In the genomic region with DNA sequence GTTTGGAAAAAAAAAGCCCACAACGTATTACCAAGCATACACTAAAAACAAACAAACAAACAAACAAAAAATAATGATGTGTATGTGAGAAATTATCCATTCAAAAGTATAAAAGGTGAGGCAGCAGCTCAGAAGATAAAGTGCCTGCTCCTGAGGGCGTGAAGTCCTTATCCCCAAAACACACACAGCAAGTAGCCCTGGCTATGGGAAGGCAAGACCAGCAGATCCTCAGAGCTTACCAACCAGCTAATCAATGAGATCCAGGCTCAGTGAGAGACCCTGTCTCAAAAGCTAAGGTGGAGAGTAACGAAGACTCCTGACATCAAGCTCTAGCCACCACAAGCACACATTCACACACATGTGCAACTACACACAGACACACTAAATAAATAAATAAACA, we compare ENCODE assay signal across 16 mouse cellular contexts.
"Had no signal": no experiment of that assay in that cellular context is flagged by ENCODE, and none has a peak within 500 bp of the region (broad histone marks: within the 10 kb centered on the region; RNA-seq: fewer than 3 reads in every experiment).

No protein-coding gene starts in this region.

- H3K9ac ChIP-seq: intestine, embryonic 15.5 days; limb, embryonic 12.5 days; limb, embryonic 15.5 days; midbrain, embryonic 13.5 days had no signal

- H3K27me3 ChIP-seq: intestine, embryonic 15.5 days; limb, embryonic 12.5 days; limb, embryonic 15.5 days; midbrain, embryonic 13.5 days had no signal

- H3K27ac ChIP-seq: intestine, embryonic 15.5 days; limb, embryonic 12.5 days; midbrain, embryonic 10.5 days; midbrain, embryonic 13.5 days had no signal

- H3K4me2 ChIP-seq: intestine, embryonic 15.5 days; limb, embryonic 12.5 days; limb, embryonic 15.5 days; midbrain, embryonic 13.5 days had no signal

- H3K4me3 ChIP-seq: intestine, embryonic 15.5 days; limb, embryonic 12.5 days; limb, embryonic 15.5 days; midbrain, embryonic 10.5 days; midbrain, embryonic 13.5 days had no signal

- H3K36me3 ChIP-seq: limb, embryonic 15.5 days; midbrain, embryonic 10.5 days; midbrain, embryonic 13.5 days had no signal

- ATAC-seq: intestine, embryonic 15.5 days; midbrain, embryonic 13.5 days had no signal

- DNase-seq: kidney, adult 11 months; kidney, adult 9 months; kidney, postnatal 14 days; kidney, postnatal 4 days; left cerebral cortex, postnatal 4 days; lung, adult 2 months; lung, postnatal 14 days; lung, postnatal 4 days; thymus, adult 2 months; thymus, postnatal 14 days; thymus, postnatal 4 days had no signal

- H3K9me3 ChIP-seq: intestine, embryonic 15.5 days; limb, embryonic 12.5 days; limb, embryonic 15.5 days; midbrain, embryonic 10.5 days; midbrain, embryonic 13.5 days had no signal
